Mouse (Mus musculus) left cerebral cortex, adult 11 months (tissue): ENCODE results near the gene Dtd2.
A peak's percentile ranks its signal among the peaks of the same experiment; 100 is the strongest.

Experiments used
- DNase-seq: peaks from one replicate; pipeline ENCODE4 v3.0.0; 2022; ENCODE audit warnings: low spot score

Dtd2 gene

DNA sequence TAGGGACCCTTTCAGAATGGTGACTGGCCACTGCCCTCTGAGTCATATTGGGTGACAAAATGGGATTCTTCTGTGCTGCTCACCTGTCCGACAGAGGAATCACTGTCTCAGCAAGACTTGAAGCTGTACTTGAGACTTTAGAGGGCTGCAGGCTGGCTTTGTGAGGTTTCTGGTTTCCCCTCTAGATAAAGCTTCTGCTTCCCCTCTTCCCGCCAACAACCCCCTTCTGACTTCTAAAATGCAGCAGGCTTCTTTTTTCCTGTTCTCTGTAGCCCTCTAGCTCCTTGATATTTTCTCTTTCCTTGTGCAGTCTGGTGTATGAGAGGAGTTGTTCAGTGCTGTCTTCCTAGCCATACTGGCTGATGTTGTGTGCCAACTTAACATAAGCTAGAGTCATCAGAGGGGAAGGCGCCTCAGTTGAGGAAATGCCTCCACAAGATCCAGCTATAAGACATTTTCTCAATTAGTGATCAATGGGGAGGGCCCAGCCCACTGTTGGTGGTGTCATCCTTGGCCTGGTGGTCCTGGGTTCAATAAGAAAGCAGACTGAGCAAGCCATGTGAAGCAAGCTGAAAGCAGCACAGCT lies 21.0 kb downstream of the Dtd2 start:
- DNase-seq: no peak

DNA sequence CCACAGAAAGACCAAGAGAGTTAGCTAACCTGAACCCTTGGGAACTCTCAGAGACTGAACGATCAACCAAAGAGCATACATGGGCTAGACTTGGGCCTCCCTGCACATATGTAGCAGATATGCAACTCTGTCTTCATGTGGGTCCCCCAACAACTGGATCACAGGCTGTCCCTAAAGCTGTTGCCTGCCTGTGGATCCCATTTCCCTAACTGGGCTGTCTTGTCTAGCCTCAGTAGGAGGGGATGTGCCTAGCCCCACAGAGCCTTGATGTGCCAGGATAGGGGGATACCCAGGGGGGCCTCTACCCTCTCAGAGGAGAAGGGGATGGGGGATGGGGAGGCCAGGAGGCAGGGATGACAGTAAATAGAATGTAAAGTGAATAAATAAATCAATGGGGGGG lies 22.7 kb downstream of the Dtd2 start:
- no peak for DNase-seq

DNA sequence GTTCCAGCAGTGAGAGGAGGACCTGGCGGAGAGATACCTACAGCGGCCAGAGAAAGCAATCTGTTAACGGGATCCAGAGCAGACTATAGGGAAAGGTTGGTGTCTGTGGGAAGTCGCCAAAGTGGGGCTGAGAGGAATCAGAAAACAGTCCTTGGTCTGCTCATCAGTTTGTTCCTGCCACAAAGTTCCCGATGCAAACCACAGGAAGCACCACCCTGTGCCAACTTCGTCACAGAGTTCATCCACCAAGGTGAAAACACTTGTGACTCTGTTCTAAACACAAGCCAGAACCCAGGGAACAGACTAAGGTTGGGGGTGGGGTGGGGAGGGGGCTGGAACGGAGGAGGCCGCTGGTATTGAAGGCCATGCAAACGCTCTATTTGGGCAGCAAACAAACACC lies 29.8 kb downstream of the Dtd2 start:
- no peak for DNase-seq

DNA sequence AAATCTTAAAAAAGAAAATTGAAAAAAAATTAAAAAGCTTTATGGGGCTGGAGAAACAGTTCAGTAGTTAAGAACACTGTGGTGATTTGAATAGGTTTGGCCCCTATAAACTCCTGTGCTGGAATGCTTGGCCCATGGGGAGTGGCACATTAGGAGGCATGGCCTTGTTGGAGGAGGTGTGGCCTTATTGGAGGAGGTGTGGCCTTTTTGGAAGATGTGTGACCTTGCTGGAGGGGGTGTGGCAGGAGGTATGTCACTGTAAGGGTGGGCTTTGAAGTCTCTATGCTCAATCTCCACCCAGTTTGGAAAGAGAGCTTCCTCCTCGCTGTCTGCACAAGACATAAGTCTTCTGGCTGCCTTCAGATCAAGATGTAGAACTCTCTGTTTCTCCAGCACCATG lies 31.9 kb downstream of the Dtd2 start:
- no peak for DNase-seq

DNA sequence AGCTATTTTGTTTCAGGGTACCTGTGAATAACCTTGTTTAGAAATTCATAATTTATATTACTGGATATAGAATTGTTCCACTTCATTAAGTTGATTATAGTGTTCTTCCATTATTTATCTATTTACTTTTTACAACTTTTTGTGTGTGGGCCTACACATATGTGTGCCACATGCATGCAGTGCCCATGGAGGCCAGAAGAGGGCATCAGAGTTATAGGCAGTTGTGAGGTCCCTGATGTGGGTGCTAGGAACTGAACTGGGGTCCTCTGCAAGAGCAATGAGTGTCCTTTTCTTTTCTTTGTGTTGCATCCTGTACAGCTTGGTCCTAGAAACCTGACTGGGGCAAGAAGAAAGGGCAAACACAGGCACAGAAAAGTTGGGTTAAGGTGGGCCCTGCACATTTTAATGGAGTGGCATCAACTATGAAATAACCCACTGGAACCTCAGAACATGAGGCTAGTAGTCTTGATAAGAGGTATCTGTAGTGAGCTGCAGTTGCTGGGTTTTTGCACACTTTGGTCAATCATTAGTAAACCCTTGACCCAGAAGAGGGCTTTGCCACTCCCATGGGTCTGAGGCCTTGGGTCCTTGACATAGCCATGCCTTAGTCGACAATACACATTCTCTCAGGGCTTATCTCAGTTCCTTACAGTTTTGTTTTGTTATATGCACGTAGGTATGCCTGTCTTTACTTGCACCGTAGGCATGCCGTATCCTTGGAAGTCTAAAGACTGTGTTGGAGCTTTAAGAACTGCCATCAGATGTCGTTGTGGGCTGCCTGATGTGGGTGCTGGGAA lies 33.8 kb downstream of the Dtd2 start:
- no peak for DNase-seq

DNA sequence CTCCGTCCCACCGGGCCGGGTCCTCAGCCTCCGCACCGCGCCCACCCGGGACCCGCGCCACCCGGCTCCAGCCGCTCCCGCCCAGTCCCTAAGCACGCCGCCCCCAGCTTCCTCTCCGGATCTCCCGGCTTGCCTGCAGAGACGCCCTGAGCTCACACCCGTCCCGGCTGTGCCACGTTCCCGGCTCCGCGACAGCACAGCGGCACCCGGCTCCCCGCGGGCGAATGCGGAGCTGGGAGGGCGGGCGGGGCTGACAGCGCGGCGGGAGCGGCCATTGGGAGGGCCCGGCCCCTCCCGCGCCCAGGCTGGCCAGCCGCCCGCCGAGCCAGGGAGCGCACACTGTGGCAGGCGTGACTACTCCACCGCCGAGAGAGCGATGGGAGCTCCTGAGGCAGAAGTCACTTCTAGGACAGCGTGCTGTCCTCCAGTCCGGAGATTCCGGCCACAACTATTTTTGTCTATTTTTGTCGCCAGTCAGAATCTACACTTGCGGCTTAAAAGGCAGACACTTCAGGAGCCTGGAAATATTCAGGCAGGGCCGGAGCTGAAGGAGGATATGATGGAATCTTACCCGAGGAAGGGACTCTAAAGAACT lies 35.1 kb downstream of the Dtd2 start, which contains the start of gene Heatr5a:
Gene Heatr5a, minus strand, starts transcription at position 252 of the 595 bp plus-strand sequence.
- DNase-seq: peak; percentile 68

DNA sequence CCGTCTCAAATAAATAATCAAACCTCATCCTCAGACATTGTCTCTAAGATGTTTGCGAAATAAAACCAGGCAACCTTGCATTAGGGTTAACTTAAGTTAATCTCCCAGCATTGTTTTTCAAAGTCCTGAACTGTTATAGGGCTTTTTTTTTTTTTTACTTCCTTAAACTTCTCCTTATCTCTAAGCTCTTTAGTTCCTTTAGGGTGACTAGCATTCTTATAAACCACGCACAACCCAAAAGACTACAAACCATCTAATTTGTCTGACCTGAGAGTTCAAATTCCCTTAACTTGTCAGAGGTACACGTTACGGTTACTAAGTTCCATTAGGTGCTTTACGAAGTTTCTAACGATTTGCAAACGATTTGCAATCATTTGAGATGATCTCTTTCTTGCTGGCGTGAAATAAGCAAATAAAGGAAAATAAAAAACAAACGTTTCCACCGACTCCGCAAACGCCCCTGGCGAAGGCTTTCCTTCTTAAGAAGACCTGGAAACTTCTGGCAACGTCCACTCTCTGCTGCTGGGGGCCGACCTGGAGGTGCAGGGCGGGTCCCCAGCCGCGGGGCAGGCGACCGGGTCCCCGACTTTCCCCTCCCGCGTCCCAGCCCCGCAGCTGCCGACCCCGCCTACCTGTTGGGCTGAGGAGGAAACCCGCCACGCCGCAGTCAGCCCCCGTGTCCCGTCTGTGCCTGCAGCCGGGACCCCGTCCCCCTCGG lies 35.8 kb downstream of the Dtd2 start:
- no peak for DNase-seq

DNA sequence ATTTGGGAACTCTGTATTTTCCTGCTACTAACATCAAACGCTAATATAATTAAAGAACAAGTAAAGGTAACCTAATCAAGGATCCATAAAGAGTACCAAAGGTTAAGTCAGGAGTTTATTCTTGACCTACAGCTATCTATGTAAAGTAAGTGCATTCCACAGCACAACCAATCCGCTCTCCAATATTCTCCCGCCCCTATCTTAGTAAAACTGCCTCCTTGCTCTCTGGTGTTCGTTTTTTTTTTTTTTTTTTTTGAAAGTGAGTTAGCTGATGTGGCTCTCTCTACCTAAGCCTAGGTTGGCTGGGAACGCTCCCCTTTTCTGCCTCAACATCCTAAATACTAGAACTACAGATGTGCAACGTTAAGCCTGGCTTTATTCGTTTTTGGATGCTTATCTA lies 36.4 kb downstream of the Dtd2 start:
- DNase-seq: no peak

DNA sequence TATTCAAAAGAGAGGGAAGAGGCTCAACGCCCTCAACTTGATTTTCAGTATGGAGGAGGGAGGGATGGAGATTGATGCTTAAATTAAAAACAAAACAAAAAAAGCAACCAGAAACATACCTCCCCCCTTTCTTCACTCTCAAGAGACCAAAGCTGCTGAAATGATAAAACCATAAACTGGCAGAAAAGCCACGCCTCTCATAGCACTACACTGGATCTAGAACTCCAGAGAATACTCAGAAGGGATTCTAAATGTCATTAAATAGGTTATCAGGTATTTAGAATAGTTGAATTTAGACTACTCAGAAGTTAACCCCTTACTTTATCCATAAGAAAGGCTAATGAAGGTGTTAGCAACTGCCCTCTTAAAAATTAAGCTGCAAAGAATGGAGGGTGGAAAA lies 37.2 kb downstream of the Dtd2 start:
- DNase-seq: no peak

DNA sequence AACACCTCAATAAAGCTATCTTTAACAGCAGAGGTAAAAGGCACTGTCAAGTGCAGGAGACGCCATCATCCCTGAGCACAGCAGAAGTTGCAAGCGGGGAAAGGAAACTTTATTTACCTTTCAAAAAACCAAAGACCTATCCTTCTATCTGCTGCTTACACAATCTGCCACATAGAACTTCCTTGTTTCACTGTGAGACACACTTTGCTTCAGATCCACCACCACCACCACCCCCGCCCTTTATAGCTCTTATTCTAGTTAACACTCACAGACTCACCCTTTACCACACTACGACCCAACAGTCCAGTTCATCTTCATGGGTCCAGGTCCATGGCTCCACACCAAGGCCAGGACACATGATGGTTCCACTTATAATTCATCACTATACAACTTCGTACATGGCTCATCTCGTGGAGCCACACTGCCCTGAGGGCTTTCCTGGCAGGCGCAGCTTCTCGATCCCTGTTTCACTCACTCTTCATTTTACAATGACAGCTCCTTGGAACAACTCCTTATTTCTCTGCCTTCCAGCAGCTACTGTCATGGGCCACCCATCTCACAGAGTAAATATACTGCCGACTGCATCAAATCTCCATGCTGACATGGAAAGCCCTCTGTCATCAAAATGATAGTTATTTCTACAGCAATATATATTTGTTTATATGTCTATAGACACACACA lies 38.2 kb downstream of the Dtd2 start:
- DNase-seq: no peak

DNA sequence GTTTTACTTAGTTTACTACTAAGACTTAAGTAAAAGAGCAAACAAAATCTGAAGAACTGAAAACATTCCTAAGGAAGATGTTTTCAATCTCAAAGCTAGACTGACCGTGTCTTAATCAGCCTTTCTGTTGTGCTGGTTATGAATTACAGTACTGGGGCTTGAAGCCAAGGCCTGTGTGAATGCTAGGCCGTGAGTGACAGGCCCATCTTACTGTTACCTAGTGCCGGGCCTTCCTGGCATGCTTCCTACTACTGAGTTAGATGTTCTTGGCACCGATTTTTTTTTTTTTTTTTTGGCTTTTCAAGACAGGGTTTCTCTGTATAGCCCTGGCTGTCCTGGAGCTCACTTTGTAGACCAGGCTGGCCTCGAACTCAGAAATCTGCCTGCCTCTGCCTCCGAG lies 48.7 kb downstream of the Dtd2 start:
- DNase-seq: no peak

DNA sequence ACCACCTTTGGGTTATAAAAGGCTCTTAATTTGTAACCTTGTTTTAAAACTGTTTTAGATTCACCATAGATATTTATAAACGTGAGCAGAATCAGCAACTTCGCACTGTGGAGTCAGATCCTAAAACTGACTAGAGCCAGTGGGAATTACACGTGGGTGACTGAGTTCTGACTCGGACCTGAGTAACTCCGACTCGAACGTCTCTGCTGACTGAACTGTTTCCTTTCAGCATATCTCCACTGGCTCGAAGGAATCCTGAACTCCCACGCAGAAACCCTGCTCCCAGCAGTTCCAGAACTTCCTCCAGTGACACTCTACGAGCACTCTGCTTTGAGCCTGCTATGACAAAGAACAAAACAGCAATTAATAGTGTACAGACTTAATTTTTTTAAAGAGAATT lies 54.0 kb downstream of the Dtd2 start:
- no peak for DNase-seq

DNA sequence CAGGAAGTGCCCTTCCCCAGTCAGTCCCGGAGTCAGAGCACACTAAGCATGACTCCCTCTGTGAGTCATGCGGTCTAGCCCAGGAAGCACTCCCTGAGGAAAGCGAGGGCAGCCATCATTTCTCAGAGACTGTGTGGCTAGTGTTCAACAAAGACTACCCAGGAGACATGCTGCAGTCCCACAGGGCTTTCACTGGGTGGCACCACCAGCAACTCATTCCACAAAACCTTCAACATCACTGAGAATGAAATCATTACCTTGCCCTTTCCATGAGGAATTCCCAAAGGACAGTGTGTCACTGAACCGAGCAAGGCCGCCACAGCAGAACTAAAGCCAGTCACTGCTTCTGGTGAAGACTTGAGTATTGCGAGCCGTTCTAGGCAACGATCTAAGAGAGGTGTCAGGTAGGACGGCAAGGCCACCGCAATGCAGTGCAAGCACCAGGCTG lies 58.8 kb downstream of the Dtd2 start:
- DNase-seq: no peak

DNA sequence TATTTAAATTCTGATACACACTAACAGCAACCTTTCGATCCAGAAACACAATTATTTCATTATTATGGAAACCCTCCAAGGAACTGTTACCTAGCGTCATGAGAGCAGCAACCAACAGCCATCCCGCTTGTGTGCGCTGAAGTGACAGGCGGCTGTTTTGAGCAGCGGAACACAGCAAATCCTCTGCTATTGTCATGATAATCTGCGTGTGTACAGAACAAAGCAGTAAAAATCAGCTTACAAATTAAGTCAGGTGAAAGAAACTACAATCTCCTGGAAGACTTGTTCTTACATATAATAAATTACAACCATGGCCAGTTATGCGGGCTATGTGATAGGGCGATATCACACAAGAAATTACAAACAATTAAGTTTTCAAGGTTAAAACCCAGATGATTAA lies 61.0 kb downstream of the Dtd2 start:
- no peak for DNase-seq

DNA sequence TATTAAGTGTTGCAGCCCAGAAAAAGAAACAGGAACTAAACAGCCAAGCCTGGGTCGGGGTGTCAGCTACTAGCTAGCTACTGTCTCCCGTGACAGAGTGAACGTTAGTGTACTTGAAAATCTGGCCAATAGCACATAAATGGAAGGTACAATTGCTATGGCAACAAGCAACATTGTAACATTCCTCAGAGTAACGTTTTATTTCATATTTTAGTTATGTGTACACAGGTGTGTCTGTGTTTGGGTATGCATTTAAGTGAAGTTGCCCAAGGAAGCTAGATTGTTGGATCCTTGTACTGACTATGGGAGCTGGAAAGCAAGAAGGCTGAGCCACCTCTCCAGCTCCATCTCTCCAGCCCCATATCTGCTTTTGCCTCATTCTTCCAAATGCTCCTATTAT lies 66.5 kb downstream of the Dtd2 start:
- DNase-seq: no peak
